Mouse (Mus musculus): ENCODE data around the gene Fbxw11.
A peak's percentile ranks its signal among the peaks of the same experiment; 100 is the strongest.
"Not testable (repeated sequence)": the region's sequence is repeated elsewhere in the genome, so short reads cannot be mapped to it uniquely, and the experiment has no call there.

The Fbxw11 gene

DNA sequence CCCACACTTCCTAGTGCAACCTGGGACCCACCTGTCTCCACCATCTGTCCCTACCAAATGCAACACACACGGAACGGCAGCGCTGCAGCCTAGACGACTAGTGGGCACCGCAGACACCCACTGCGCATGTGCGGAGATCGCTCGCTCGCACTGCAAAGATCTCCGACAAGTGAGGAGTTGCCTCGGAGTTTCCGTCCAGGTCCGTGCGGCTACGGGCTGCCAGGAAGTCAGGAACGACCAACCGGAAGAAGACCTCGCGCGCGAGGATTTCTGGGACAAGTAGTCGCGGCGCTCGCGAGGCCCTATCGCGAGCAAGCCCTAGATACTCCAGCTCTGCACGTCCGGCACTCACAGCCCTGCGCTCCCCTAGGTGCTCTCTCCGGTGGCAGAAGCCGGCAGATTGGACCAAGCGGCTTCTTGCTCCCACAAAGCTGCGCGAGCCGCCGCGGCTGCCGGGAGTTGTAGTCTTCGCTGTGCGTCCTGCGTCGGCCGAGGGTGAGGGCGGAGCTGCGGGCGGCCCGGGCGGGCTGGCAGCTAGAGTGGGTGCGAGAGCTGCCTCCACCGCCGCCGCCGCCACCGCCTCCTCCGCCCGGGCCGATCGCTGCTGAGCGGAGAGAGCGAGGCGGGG lies at the start of gene Fbxw11:
Gene Fbxw11 (plus strand): TSS at position 476 of the 628 bp plus-strand sequence.
- peak; percentile 96 to 97 for DNase-seq

DNA sequence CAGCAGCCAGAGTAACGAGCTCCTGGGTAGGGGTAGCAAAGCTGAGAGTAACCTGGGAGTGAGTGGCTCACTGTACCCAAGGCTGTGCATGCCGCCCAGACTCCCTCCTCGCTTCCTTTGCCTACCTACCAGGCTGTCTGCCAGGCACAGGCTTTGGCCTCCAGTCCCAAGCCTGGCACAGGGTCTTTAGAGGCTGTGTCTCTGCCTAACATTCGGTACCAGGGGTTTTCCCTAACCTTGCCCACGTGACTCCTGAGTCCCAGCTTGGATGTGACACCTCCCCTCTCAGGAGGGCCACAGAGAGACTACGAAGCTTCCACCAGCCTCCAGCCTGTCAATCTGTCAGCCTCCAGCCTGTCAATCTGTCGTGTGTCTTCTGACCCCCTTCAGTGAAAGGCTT lies 49.4 kb upstream of the Fbxw11 start:
- DNase-seq: peak; percentile 54 to 66

- no peak for DNase-seq
Observed at GRCm38 (mm10) chr11:32594122-32594521, 48.4 kb upstream of the Fbxw11 start.

- no peak for DNase-seq
Observed at GRCm38 (mm10) chr11:32600371-32600770, 42.2 kb upstream of the Fbxw11 start.

DNA sequence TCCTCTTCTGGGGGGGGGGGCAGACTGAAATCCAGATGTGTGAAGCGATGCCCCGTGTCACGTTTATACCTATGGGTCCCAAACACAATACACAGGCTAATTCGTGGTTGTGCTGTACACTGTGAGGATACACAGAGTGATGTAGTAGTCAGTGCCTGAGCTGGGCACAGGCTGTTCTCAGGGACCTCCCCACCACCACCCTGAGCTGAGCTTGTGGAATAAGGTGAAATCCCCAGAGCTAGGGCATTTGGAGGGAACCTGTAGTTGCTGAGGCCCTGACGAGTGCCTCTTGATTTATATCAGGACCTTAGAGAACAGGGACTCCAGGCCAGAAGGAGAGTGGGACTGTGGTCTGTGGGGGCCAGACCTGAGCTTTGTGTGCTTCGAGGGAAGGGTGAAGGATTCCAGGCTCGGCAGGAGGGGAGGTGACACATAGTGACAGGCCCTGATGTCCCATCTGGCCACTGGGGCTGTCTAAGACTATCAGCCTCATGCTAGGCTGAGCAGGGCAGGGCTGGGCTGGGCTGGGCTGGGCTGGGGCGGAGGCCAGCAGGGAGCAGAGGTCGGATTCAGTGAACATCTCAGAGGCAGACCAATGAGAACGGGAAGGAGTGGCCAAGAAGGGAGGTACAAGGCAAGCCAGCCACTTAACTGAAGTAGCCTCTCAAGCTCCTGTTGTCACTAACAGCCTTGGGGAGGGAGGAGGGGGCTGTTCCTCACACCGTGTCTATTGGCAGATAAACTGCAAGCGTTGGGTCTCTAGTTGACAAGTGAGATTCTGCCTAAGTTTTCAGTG lies 40.8 kb upstream of the Fbxw11 start:
- no peak for DNase-seq

DNA sequence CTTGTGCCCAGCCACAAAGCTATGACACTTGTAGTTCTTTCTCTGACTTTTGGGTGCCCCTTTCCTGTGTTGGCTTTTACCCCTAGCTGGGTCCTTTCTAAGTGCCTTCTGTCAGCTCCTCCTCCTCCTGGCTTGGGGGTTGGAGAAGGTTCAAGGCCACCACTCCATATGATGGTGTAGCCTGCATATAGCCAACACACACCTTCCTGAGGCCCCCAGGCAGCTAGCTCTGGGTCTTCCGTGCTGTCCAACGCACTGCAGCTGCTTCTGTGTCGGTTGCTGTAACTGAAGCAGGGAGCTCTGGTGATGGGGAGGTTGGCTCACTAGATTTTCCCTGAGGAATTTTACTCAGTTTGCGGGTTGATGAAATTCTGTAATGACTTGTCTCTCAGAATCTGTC lies 37.9 kb upstream of the Fbxw11 start:
- DNase-seq: no peak

- no peak for DNase-seq
Observed at GRCm38 (mm10) chr11:32605131-32605860, 37.2 kb upstream of the Fbxw11 start.

- no peak for DNase-seq
Observed at GRCm38 (mm10) chr11:32605907-32606306, 36.6 kb upstream of the Fbxw11 start.

- peak; percentile 5 to 17 for DNase-seq
Observed at GRCm38 (mm10) chr11:32607319-32607718, 35.2 kb upstream of the Fbxw11 start.

- peak in 1 of 2 experiments; percentile 11 for DNase-seq
Observed at GRCm38 (mm10) chr11:32610616-32611015, 31.9 kb upstream of the Fbxw11 start.

GRCm38 (mm10) chr11:32612304-32612703 lies 30.2 kb upstream of the Fbxw11 start:
- DNase-seq: peak in 1 of 2 experiments; percentile 2

DNA sequence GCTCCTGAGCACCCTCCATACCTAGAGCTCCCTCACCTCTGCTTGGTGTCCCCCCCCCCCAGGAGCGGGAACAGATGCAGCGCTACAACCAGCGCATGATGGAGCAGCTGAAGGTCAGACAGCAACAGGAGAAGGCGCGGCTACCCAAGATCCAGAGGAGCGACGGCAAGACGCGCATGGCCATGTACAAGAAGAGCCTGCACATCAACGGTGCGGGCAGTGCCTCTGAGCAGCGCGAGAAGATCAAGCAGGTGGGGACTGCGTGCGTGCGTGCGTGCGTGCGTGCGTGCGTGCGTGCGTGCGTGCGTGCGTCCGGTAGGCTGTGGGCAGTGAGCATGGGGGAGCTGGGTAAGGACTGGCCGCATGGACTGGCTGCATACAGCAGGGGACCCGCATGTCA lies 28.1 kb upstream of the Fbxw11 start:
- DNase-seq: peak in 1 of 2 experiments; percentile 5

GRCm38 (mm10) chr11:32615561-32615960 lies 27.0 kb upstream of the Fbxw11 start:
- DNase-seq: peak in 1 of 2 experiments; percentile 11

DNA sequence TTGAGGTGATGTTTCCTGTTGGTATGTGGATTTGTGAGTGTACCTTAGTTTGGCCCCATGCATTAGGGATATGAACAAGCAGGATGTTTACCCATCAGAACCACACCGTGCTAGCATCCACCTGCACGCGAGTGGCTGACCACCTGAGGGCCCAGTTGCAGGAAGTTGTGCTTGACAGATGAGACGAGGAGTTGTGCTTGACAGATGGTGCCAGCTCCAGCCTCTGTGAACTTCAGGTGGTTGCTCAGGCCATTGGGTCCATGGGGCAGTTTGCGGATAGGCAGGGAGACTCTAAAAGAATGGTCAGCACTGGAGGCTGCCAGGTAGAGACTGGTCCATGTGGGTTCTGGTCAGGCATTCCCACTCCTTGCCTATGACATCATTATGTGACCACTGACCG lies 26.4 kb upstream of the Fbxw11 start:
- DNase-seq: no peak

DNA sequence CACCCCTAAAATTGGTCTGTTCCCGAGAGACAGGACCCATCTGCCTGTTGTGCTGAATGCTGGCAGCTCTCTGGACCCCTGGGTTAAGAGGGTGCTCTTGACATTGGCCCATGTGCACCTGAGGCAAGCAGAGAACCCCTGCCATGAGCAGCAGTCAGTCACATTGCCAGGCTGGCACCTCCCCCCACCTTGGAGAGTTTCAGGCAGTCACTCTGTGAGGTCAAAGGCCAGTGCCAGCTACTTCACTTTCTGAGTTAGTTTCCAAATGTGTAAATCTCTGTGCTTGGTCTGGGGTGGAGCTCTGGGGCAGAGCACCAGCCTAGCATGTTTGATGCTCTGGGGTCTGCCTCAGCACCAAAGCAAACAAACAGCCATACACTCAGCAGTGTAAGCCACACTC lies 24.5 kb upstream of the Fbxw11 start:
- DNase-seq: peak in 1 of 2 experiments; percentile 19

DNA sequence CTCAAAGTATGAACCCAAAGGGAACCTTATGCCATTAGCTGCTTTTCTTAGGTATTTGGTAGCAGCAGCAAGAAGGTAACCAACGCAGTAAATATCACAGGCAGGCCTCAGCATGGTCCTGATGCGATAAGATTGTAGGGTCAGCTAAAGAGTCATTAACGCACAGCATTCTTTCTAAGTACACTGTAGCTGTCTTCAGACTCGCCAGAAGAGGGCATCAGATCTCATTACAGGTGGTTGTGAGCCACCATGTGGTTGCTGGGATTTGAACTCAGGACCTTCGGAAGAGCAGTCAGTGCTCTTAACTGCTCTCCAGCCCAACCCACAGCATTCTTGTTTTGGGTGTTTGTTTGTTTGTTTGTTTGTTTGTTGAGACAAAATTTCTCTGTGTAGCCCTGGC lies 23.9 kb upstream of the Fbxw11 start:
- DNase-seq: not testable (repeated sequence)

GRCm38 (mm10) chr11:32619257-32619816 lies 23.2 kb upstream of the Fbxw11 start:
- peak in 1 of 2 experiments; percentile 26 for DNase-seq

DNA sequence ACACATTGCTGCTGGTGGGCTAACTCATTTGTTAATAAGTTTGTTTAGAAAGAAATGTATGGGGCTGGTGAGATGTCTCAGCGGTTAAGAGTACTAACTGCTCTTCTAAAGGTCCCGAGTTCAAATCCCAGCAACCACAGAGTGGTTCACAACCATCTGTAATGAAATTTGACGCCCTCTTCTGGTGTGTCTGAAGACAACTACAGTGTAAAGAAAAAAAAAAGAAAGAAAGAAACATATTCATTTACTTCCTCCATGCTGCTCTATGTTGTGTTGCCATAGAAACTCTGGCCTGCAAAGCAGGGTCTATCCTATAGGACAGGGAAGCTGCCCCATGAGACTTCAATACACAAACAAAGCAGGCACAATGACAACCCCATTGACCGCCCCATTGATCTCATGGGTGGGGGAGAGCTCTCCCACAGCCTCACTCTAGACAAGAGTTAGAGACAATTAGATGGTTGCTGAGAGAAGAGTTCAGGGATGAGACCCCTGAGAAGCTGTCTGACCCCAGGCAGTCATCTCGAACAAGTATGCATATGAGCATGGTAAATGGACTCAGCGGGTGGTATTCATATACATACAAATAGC lies 22.6 kb upstream of the Fbxw11 start:
- no peak for DNase-seq

DNA sequence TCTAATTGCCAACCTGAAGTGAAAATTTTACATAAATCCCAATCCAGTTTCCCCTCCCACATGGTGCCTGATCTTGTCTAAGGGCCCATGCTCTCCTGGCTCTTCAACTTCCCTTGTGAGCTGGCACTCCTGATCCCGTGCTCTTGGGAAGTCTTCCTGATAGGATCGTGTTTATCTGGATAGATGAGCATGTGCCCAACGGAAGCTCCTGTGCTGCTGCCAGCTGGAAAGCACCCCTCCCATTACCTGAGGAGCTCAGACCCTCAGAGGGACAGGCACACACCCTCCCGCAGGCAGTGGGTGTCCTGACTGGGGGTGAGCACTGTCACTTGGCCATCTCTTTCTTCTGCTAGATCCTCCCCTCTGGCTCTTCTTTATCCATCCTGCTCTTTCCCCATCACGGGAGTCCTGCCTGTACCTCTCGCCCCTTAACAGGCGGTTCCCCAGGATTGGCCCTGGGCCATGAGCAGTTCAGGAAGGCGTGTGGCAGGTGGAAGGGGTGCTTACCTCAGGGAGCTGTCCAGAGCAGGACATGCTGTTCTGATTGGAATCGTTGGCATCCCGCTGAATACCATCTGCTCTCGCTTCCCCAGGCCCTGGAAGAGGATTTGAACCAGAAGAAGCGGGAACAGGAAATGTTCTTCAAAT lies 20.6 kb upstream of the Fbxw11 start:
- peak; percentile 88 to 95 for DNase-seq

GRCm38 (mm10) chr11:32622479-32623190 lies 19.9 kb upstream of the Fbxw11 start:
- DNase-seq: peak in 1 of 2 experiments; percentile 69

- DNase-seq: peak; percentile 94 to 96
Observed at GRCm38 (mm10) chr11:32623236-32623635, 19.3 kb upstream of the Fbxw11 start.

- no peak for DNase-seq
Observed at GRCm38 (mm10) chr11:32623912-32624311, 18.6 kb upstream of the Fbxw11 start.

All from cerebellum, postnatal 14 days (tissue).